Mouse (Mus musculus) CH12.LX (cell line): ENCODE results near the gene Dnajb13. TPM values are rescaled to one million over a fixed set of nuclear protein-coding genes. Genes with fewer than 3 reads are reported as not detected.

Experiments used
- DNase-seq: peaks from one replicate; pipeline ENCODE4 v3.0.0-alpha.2; 2013; ENCODE audit errors: extremely low read depth
- H3K27ac ChIP-seq: 2 replicates; pipeline ENCODE4 v1.5.1; 2012; ENCODE audit warnings: low read depth, mild to moderate bottlenecking, control low read depth, moderate library complexity; ENCODE audit not compliant: insufficient read depth
- H3K27me3 ChIP-seq: replicated peaks from 2 replicates; pipeline ENCODE3; 2012; ENCODE audit warnings: inconsistent platforms
- H3K36me3 ChIP-seq, 2 experiments: replicated peaks in 1 of 2; 2 replicates each; pipeline versions ENCODE3 to v1.6.1; 2012; ENCODE audit warnings: inconsistent platforms in 1 of 2, low read length in 1 of 2, mild to moderate bottlenecking in 1 of 2, mixed read lengths in 1 of 2, moderate library complexity in 1 of 2; ENCODE audit not compliant: control insufficient read depth in 1 of 2, insufficient read depth in 1 of 2
- H3K4me1 ChIP-seq, 2 experiments: 2 replicates each; pipeline ENCODE4 v1.6.1; 2012; ENCODE audit warnings: inconsistent platforms in 1 of 2, moderate library complexity in 1 of 2; ENCODE audit not compliant: insufficient read depth in 2 of 2, control insufficient read depth in 1 of 2
- H3K4me2 ChIP-seq: 2 replicates; pipeline ENCODE4 v1.6.1; 2012; ENCODE audit warnings: low read depth, mild to moderate bottlenecking, control low read depth; ENCODE audit not compliant: poor library complexity, insufficient read depth, severe bottlenecking
- H3K4me3 ChIP-seq, 3 experiments: fragments of 150-350 bp in 1 of 3; sonication (generic) in 1 of 3; replicated peaks in 1 of 3; 2 replicates each; pipeline versions ENCODE3 to v1.5.1; 2011 to 2012; ENCODE audit warnings: low read depth in 2 of 3, low read length in 2 of 3, mild to moderate bottlenecking in 2 of 3, moderate library complexity in 2 of 3, control low read depth in 1 of 3, improper control_type of control experiment in 1 of 3, inconsistent platforms in 1 of 3, mixed read lengths in 1 of 3; ENCODE audit not compliant: poor library complexity in 1 of 3
- H3K79me2 ChIP-seq: replicated peaks from 2 replicates; pipeline ENCODE4 v1.6.1; 2012; ENCODE audit warnings: mild to moderate bottlenecking, moderate library complexity; ENCODE audit not compliant: control insufficient read depth, poor library complexity, insufficient read depth, severe bottlenecking; ENCODE audit errors: extremely low read depth
- H3K9ac ChIP-seq: 2 replicates; pipeline ENCODE4 v1.6.1; 2012; ENCODE audit warnings: low read depth, mild to moderate bottlenecking, control low read depth, moderate library complexity; ENCODE audit not compliant: insufficient read depth
- H3K9me3 ChIP-seq: replicated peaks from 2 replicates; pipeline ENCODE3; 2012; ENCODE audit warnings: low read length, inconsistent platforms, mixed read lengths
- BHLHE40 ChIP-seq: IDR thresholded peaks from 2 replicates; pipeline ENCODE4 v1.6.1; 2011; ENCODE audit warnings: mild to moderate bottlenecking, low read depth, low read length, improper control_type of control experiment
- CHD1 ChIP-seq: IDR thresholded peaks from 2 replicates; pipeline ENCODE4 v1.6.1; 2012; ENCODE audit warnings: low read depth, low read length, improper control_type of control experiment, inconsistent platforms
- CHD2 ChIP-seq: IDR thresholded peaks from 2 replicates; pipeline ENCODE4 v1.6.1; 2011; ENCODE audit warnings: low read length, improper control_type of control experiment
- CTCF ChIP-seq, 2 experiments: IDR thresholded peaks in 1 of 2; conservative IDR thresholded peaks in 1 of 2; 2 replicates each; pipeline ENCODE4 v1.5.1; 2011 to 2012; ENCODE audit warnings: low read depth in 2 of 2, low read length in 2 of 2, improper control_type of control experiment in 1 of 2, inconsistent platforms in 1 of 2, mild to moderate bottlenecking in 1 of 2, moderate library complexity in 1 of 2
- E2F4 ChIP-seq: IDR thresholded peaks from 2 replicates; pipeline ENCODE4 v1.6.1; 2011; ENCODE audit warnings: low read depth, low read length, improper control_type of control experiment; ENCODE audit not compliant: insufficient replicate concordance
- ELF1 ChIP-seq: IDR thresholded peaks from 2 replicates; pipeline ENCODE4 v1.6.1; 2014; ENCODE audit warnings: low read depth, mild to moderate bottlenecking, inconsistent platforms, low read length, improper control_type of control experiment
- EP300 ChIP-seq: IDR thresholded peaks from 2 replicates; pipeline ENCODE4 v1.6.1; 2011; ENCODE audit warnings: low read length, improper control_type of control experiment
- ETS1 ChIP-seq: conservative IDR thresholded peaks from 2 replicates; pipeline ENCODE4 v1.6.1; 2012; ENCODE audit warnings: low read depth, mild to moderate bottlenecking, inconsistent platforms, low read length, improper control_type of control experiment, moderate library complexity
- GABPA ChIP-seq: IDR thresholded peaks from 2 replicates; pipeline ENCODE4 v1.6.1; 2012; ENCODE audit warnings: low read depth, low read length, improper control_type of control experiment, inconsistent platforms; ENCODE audit not compliant: insufficient replicate concordance
- HCFC1 ChIP-seq: IDR thresholded peaks from 2 replicates; pipeline ENCODE4 v1.6.1; 2012; ENCODE audit warnings: low read depth, mild to moderate bottlenecking, inconsistent platforms, low read length, improper control_type of control experiment
- IRF4 ChIP-seq: IDR thresholded peaks from 2 replicates; pipeline ENCODE4 v1.6.1; 2014; ENCODE audit warnings: low read depth, mild to moderate bottlenecking, inconsistent platforms, low read length, improper control_type of control experiment
- JUN ChIP-seq: IDR thresholded peaks from 2 replicates; pipeline ENCODE4 v1.6.1; 2011; ENCODE audit warnings: low read depth, mild to moderate bottlenecking, low read length, improper control_type of control experiment, moderate library complexity; ENCODE audit not compliant: insufficient read depth
- JUND ChIP-seq: conservative IDR thresholded peaks from 2 replicates; pipeline ENCODE4 v1.6.1; 2011; ENCODE audit warnings: low read depth, low read length, improper control_type of control experiment
- KAT2A ChIP-seq: IDR thresholded peaks from 2 replicates; pipeline ENCODE4 v1.6.1; 2012; ENCODE audit warnings: low read length, improper control_type of control experiment, inconsistent platforms; ENCODE audit not compliant: insufficient replicate concordance
- MAFK ChIP-seq: IDR thresholded peaks from 2 replicates; pipeline ENCODE4 v1.6.1; 2011; ENCODE audit warnings: low read length, improper control_type of control experiment; ENCODE audit not compliant: insufficient replicate concordance
- MAX ChIP-seq: IDR thresholded peaks from 2 replicates; pipeline ENCODE4 v1.6.1; 2011; ENCODE audit warnings: low read length, improper control_type of control experiment
- MAZ ChIP-seq: IDR thresholded peaks from 2 replicates; pipeline ENCODE4 v1.6.1; 2012; ENCODE audit warnings: low read depth, mild to moderate bottlenecking, inconsistent platforms, low read length, improper control_type of control experiment, moderate library complexity
- MEF2A ChIP-seq: IDR thresholded peaks from 2 replicates; pipeline ENCODE4 v1.6.1; 2014; ENCODE audit warnings: low read depth, mild to moderate bottlenecking, inconsistent platforms, low read length, improper control_type of control experiment, borderline replicate concordance
- MXI1 ChIP-seq: IDR thresholded peaks from 2 replicates; pipeline ENCODE4 v1.6.1; 2011; ENCODE audit warnings: mild to moderate bottlenecking, low read depth, low read length, improper control_type of control experiment
- MYC ChIP-seq: IDR thresholded peaks from 2 replicates; pipeline ENCODE4 v1.6.1; 2011; ENCODE audit warnings: low read depth, mild to moderate bottlenecking, improper control_type of control experiment, low read length
- NELFE ChIP-seq: IDR thresholded peaks from 2 replicates; pipeline ENCODE4 v1.6.1; 2011; ENCODE audit warnings: low read depth, low read length, improper control_type of control experiment
- NRF1 ChIP-seq: IDR thresholded peaks from 2 replicates; pipeline ENCODE4 v1.6.1; 2014; ENCODE audit warnings: low read depth, mild to moderate bottlenecking, inconsistent platforms, low read length, improper control_type of control experiment, moderate library complexity
- PAX5 ChIP-seq: IDR thresholded peaks from 2 replicates; pipeline ENCODE4 v1.6.1; 2012; ENCODE audit warnings: low read length, inconsistent platforms, mixed read lengths
- POLR2A ChIP-seq: IDR thresholded peaks from 2 replicates; pipeline ENCODE4 v1.6.1; 2011; ENCODE audit warnings: low read depth, mild to moderate bottlenecking, improper control_type of control experiment, low read length
- POLR2AphosphoS2 ChIP-seq: IDR thresholded peaks from 2 replicates; pipeline ENCODE4 v1.6.1; 2011; ENCODE audit warnings: low read depth, low read length, improper control_type of control experiment
- RAD21 ChIP-seq: IDR thresholded peaks from 2 replicates; pipeline ENCODE4 v1.6.1; 2011; ENCODE audit warnings: low read depth, mild to moderate bottlenecking, low read length, improper control_type of control experiment, moderate library complexity
- RCOR1 ChIP-seq: conservative IDR thresholded peaks from 2 replicates; pipeline ENCODE4 v1.6.1; 2012; ENCODE audit warnings: low read depth, mild to moderate bottlenecking, inconsistent platforms, low read length, improper control_type of control experiment
- SIN3A ChIP-seq: IDR thresholded peaks from 2 replicates; pipeline ENCODE4 v1.6.1; 2012; ENCODE audit warnings: low read length, improper control_type of control experiment, inconsistent platforms
- SMC3 ChIP-seq: IDR thresholded peaks from 2 replicates; pipeline ENCODE4 v1.6.1; 2011; ENCODE audit warnings: low read depth, low read length, improper control_type of control experiment
- TBP ChIP-seq: conservative IDR thresholded peaks from 2 replicates; pipeline ENCODE4 v1.6.1; 2011; ENCODE audit warnings: low read depth, low read length, improper control_type of control experiment
- TCF12 ChIP-seq: IDR thresholded peaks from 2 replicates; pipeline ENCODE4 v1.6.1; 2014; ENCODE audit warnings: low read depth, mild to moderate bottlenecking, inconsistent platforms, low read length, improper control_type of control experiment
- UBTF ChIP-seq: IDR thresholded peaks from 2 replicates; pipeline ENCODE4 v1.6.1; 2012; ENCODE audit warnings: low read depth, mild to moderate bottlenecking, inconsistent platforms, low read length, improper control_type of control experiment, moderate library complexity
- USF1 ChIP-seq: IDR thresholded peaks from 2 replicates; pipeline ENCODE4 v1.6.1; 2014; ENCODE audit warnings: low read depth, mild to moderate bottlenecking, inconsistent platforms, low read length, improper control_type of control experiment
- USF2 ChIP-seq: conservative IDR thresholded peaks from 2 replicates; pipeline ENCODE4 v1.6.1; 2011; ENCODE audit warnings: low read depth, low read length, improper control_type of control experiment
- ZC3H11A ChIP-seq: IDR thresholded peaks from 2 replicates; pipeline ENCODE4 v1.6.1; 2012; ENCODE audit warnings: low read depth, mild to moderate bottlenecking, inconsistent platforms, low read length, improper control_type of control experiment
- ZKSCAN1 ChIP-seq: IDR thresholded peaks from 2 replicates; pipeline ENCODE4 v1.6.1; 2012; ENCODE audit warnings: low read depth, inconsistent platforms, low read length, improper control_type of control experiment, borderline replicate concordance
- ZMIZ1 ChIP-seq: IDR thresholded peaks from 2 replicates; pipeline ENCODE4 v1.6.1; 2012; ENCODE audit warnings: low read depth, mild to moderate bottlenecking, inconsistent platforms, low read length, improper control_type of control experiment
- ZNF384 ChIP-seq: IDR thresholded peaks from 2 replicates; pipeline ENCODE4 v1.6.1; 2012; ENCODE audit warnings: low read depth, low read length, improper control_type of control experiment, inconsistent platforms
- dilution Hi-C: fragments of 300-500 bp; cut with MboI; formaldehyde crosslinking; loops from 2 replicates; pipeline ENCODE4 v1.14.3; 2020; ENCODE audit warnings: low sequenced_read_pairs; ENCODE audit not compliant: extremely low pct_unique_long_range_greater_than_20kb, extremely low pct_ligation_motif_present
- in situ Hi-C: fragments of 300-500 bp; cut with MboI; formaldehyde crosslinking; loops from 3 replicates; pipeline ENCODE4 v1.14.3; 2019; ENCODE audit warnings: low sequenced_read_pairs, low pct_ligation_motif_present, low pct_unique_long_range_greater_than_20kb, mixed read lengths
- polyA plus RNA-seq: library from polyadenylated mRNA; unstranded; fragments of >175 nt; gene quantifications from 2 replicates; pipeline ENCODE4 v1.2.1, GENCODE M21; 2012; ENCODE audit warnings: low read depth; ENCODE audit not compliant: insufficient read length
- total RNA-seq, 2 experiments: library from RNA; depleted of rRNA; stranded (reverse); fragments of 300-350 nt in 1 of 2; fragments of >200 nt in 1 of 2; gene quantifications; 2 replicates each; pipeline ENCODE4 v1.2.3; 2012 to 2014

The Dnajb13 gene
- total and polyA plus RNA-seq, 3 experiments: 13.9 to 32.0 (median 15.6) TPM

DNA sequence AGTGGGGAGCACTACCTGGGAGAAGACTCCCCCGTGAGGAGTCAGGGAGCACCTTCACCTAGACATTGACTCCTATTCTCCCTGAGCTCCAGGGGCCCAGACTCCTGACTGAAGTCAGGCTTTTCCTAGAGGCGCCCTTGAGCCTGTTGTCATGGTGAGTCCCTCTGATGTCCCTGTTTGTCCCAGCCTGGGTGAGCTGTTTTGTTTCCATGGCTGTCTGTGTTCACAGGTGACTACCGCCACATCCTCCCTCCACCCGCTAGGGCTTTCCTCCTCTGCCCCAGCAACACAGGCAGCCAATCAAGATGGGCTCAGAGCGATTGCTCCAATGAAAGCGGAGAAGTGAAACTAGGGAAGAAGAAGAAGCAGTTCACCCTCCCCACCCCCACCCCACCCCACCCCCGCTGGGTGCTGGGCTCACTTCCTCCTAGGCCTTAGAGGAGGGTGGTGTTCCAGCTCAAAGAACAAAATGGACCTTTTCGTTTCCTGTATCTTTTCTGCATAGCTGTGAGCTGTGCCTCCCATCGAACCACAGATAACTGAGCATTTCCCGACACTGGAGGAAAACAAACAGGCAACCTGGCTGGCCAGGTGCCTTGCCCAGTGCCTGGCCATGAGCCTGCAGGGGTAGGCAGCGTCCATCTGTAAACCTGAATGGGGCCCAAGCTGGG, 19.0 kb downstream of the Dnajb13 start:
- in situ Hi-C loops: no loop called here
- peak overlapping the region; percentile 61 for H3K4me2 ChIP-seq
- peaks cover 12 to 55% of the 10 kb centered on the region in 2 experiments for H3K4me1 ChIP-seq
- peak; percentile 96 for DNase-seq
- H3K27me3 ChIP-seq: no peaks in the 10 kb centered on the region
- no peak for TF ChIP-seq MXI1
- 0 out of 2 replicates have a peak, but pooled peaks have one; percentile 10 for TF ChIP-seq ZMIZ1
- no peak for TF ChIP-seq UBTF
- TF ChIP-seq USF1: no peak
- peak; percentile 9; the same call in 1 of the 2 replicates for TF ChIP-seq TCF12
- TF ChIP-seq CTCF (conservative IDR thresholded peaks at IDR 0.05 in 1 of 2, IDR thresholded peaks at IDR 0.05 in 1 of 2; ENCODE audit: low read depth in 2 of 2, low read length in 2 of 2): no peak
- no peak; the same call in 1 of the 2 replicates for TF ChIP-seq HCFC1
- TF ChIP-seq MAZ: peak; percentile 62; the same call in 1 of the 2 replicates
- TF ChIP-seq MYC: no peak
- no peak for TF ChIP-seq JUND
- TF ChIP-seq ZKSCAN1: no peak
- TF ChIP-seq JUN: no peak
- TF ChIP-seq KAT2A: 0 out of 2 replicates have a peak, but pooled peaks have one; percentile 8
- TF ChIP-seq ETS1: 0 out of 2 replicates have a peak, but pooled peaks have one; percentile 10
- no peak for TF ChIP-seq TBP
- 0 out of 2 replicates have a peak, but pooled peaks have one; percentile 21 for TF ChIP-seq POLR2A
- no peak for TF ChIP-seq NRF1
- no peak for TF ChIP-seq E2F4
- TF ChIP-seq USF2: no peak
- TF ChIP-seq ZC3H11A: no peak
- peak; percentile 50; the same call in 1 of the 2 replicates for TF ChIP-seq ELF1
- no peak; the same call in 1 of the 2 replicates for TF ChIP-seq SMC3
- no peak for TF ChIP-seq CHD1
- no peak for TF ChIP-seq RAD21
- no peak for TF ChIP-seq MAX
- no peak for TF ChIP-seq NELFE
- no peak for TF ChIP-seq MAFK
- 0 out of 2 replicates have a peak, but pooled peaks have one; percentile 45 for TF ChIP-seq BHLHE40
- no peak for TF ChIP-seq RCOR1
- TF ChIP-seq EP300: peak; percentile 53; the same call in 1 of the 2 replicates
- TF ChIP-seq MEF2A: no peak; the same call in 1 of the 2 replicates
- TF ChIP-seq IRF4: peak; percentile 60
- TF ChIP-seq PAX5: no peak
- TF ChIP-seq SIN3A: peak; percentile 78
- peak; percentile 92; the same call in 1 of the 2 replicates for TF ChIP-seq CHD2
- no peak for TF ChIP-seq ZNF384
- TF ChIP-seq POLR2AphosphoS2: no peak
- TF ChIP-seq GABPA: no peak
- peaks cover 42 to 61% of the 10 kb centered on the region in 2 experiments for H3K36me3 ChIP-seq
- dilution Hi-C loops: no loop called here
- peak overlapping the region; percentile 75 to 93 (median 86) for H3K4me3 ChIP-seq
- peak overlapping the region; percentile 75 for H3K9ac ChIP-seq
- H3K27ac ChIP-seq: peak overlapping the region; percentile 91
- H3K79me2 ChIP-seq: peaks cover 25% of the 10 kb centered on the region
- H3K9me3 ChIP-seq: no peaks in the 10 kb centered on the region
